Mouse (Mus musculus) left cerebral cortex, adult 2 months (tissue): Measurements from ENCODE around the gene Gm19935. TPM values are rescaled to one million over a fixed set of nuclear protein-coding genes. Genes with fewer than 3 reads are reported as not detected.

ENCODE experiments used
- DNase-seq, 2 experiments: peaks; one replicate each; pipeline ENCODE4 v3.0.0; 2021 to 2022; ENCODE audit warnings: low spot score in 2 of 2, mixed read lengths in 1 of 2; ENCODE audit errors: extremely low spot score in 1 of 2
- H3K27ac ChIP-seq: fragments of 200-600 bp; 2 replicates; pipeline ENCODE4 v1.8.1; 2022
- H3K4me3 ChIP-seq: fragments of 200-600 bp; 2 replicates; pipeline ENCODE4 v1.8.1; 2022
- CTCF ChIP-seq: fragments of 200-600 bp; IDR thresholded peaks from 2 replicates; pipeline ENCODE4 v1.8.1; 2022; ENCODE audit warnings: antibody characterized with exemption, mild to moderate bottlenecking, moderate library complexity
- intact Hi-C: fragments of 180-260 bp; cut with DNase I; formaldehyde crosslinking; loops from one replicate; pipeline ENCODE4 v1.15.1; 2025
- total RNA-seq, 2 experiments: library from RNA; stranded (reverse); gene quantifications; 2 replicates each; pipeline ENCODE4 v1.2.3; 2021

Gm19935 gene
- total RNA-seq, 2 experiments from 2014 or later, result 1.2 to 1.3 TPM

DNA sequence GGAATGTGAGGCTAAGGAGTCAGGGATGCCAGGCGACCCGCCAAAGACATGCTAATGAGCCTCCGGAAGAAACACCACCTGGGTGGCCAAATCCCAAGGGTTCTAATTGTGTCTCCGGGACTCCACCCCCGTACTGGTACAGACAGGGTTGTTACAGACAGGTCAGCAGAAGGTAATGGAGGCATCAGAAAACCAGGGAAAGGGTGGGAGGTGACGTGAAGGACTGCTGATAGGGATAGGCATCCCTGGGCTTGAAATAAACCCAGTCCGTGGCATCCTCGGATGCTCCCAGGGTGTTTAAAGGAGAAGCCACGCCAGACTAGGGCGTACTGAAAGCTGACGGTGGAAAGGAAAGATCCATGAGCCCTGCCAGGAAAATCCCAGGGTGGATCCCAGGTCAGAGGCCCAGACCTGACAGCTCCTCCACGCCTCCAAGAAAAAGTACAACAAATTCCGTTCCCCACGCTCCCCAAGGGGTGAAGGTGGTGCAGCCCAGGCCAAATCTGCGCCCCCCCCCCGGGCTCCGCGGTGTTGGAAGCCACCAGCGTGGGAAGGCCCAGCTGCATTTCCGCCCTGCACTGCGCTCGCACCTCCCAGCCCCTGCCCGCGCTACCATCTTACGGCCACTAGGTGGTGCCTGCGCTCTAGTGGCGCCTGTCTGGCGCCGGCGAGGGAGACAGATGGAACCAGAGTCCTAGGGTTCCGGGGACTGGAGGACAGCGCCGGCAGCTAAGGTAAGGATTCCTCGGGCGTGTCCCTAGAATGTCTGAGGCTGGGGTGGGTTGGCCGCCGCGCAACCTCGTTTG is 11.2 kb upstream of the Gm19935 start, which contains the start of gene Chd9:
Chd9 (plus strand) TSS at position 172 of the 806 bp plus-strand sequence.
- peak; percentile 100 for TF ChIP-seq CTCF
- Histone ChIP-seq H3K27ac (peak within 1 kb of the TSS; percentile 93), H3K4me3 (peak within 1 kb of the TSS; percentile 80)
- intact Hi-C loops, result loop anchor here (1.0 to 2.0 kb wide), 3 partner anchors 48 to 190 kb away; no protein-coding TSS in a partner anchor
- DNase-seq, result peak; percentile 97 to 99

DNA sequence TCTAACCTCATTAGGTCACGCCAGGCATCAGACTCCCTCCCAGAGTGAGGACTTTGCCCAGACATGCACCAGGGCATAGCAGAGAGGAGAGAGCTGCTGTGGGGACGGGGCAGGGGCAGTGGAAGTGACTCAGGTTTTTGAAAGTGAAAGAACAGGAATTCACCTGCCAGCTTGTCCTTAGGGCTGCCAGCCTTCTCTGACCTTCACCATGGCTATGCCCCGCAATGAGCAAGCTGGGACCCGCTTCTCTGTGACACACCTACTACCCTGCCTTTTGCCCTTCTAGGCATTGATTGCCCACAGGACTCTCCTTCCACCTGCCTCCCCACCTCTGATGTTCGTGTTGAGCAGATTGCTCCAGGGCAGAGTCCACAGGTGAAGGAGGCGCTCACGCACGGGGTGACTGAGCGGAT is 8.3 kb upstream of the Gm19935 start:
- no peak overlapping the region for H3K27ac ChIP-seq
- H3K4me3 ChIP-seq, result no peak overlapping the region
- no peak for TF ChIP-seq CTCF
- intact Hi-C loops, result no loop called here
- DNase-seq, result no peak

DNA sequence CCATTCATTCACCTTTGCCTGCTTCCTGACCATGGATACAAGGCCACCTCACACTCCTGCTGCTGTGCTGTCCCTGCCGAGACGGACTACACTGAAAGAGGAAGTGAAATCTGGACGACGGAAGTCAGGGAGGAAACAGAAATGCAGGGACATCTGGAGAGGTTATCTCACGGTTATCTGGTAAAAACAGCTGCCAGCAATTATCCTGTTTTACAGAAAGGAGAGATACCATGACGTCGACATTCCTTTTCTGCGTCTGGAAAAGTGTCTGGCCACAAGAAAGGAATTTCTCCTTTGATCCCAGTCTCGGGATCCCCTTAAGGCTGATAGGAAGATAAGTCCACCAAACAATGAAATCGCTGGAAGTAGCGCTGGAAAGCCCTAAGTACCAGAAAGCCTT is 5.2 kb upstream of the Gm19935 start:
- DNase-seq, result no peak
- no peak overlapping the region for H3K27ac ChIP-seq
- no peak for TF ChIP-seq CTCF
- H3K4me3 ChIP-seq, result no peak overlapping the region
- intact Hi-C loops, result no loop called here

DNA sequence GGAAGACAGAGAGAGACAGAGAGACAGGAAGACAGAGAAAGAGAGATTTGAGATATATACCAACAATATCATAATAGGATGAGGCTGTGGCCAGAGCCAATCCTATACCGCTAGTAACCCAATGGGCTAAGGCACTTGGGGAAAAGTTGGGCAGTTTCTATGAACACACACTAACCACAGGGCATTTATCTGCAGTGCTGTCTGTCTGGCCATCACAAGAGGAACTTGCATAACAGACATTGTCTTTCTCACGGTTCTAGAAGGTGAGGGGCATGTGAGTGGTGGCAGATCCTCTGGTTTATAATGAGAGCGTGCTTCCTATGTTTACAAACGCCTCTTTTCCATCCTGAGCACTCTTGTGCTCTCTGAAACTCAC is 3.1 kb upstream of the Gm19935 start:
- TF ChIP-seq CTCF, result no peak
- intact Hi-C loops, result no loop called here
- Histone ChIP-seq H3K27ac (no peak overlapping the region), H3K4me3 (no peak overlapping the region)
- no peak for DNase-seq

DNA sequence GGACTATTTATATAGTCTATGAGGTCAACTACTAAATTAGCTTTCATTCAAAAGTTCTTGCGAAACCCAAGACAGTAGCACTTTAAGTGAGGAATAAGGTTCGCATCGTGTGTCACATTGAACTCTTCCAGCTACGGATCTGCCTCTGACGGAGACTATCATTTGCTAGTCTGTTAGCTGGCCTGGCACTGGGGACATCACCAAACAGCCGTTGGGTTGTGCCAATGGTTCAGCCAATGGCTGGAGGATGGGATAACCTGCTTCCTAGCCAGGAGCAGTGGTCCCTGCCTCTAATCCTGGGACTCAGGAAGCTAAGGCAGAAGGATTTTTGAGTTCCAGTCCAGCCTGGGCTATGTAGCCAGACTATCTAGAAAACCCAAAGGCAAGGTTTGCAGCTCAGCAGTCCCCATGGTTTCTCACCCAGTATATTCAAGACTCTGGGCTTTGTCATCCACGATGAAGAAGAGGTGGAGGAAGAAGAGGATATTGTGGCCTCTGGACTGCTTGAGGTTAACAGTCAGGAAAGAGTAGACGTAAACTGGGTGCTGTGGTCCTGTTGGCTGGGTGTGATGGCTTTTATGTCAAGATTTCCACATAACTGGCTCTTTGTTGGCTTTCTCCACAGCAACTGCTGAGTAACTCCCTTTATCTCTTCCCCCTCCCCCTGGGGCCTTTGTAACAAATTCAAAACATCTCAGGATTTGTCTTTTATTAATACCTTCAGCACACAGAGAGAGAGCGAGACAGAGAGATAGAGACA is 2.5 kb upstream of the Gm19935 start:
- TF ChIP-seq CTCF, result no peak
- intact Hi-C loops, result no loop called here
- no peak for DNase-seq
- no peak overlapping the region for H3K4me3 ChIP-seq
- no peak overlapping the region for H3K27ac ChIP-seq

DNA sequence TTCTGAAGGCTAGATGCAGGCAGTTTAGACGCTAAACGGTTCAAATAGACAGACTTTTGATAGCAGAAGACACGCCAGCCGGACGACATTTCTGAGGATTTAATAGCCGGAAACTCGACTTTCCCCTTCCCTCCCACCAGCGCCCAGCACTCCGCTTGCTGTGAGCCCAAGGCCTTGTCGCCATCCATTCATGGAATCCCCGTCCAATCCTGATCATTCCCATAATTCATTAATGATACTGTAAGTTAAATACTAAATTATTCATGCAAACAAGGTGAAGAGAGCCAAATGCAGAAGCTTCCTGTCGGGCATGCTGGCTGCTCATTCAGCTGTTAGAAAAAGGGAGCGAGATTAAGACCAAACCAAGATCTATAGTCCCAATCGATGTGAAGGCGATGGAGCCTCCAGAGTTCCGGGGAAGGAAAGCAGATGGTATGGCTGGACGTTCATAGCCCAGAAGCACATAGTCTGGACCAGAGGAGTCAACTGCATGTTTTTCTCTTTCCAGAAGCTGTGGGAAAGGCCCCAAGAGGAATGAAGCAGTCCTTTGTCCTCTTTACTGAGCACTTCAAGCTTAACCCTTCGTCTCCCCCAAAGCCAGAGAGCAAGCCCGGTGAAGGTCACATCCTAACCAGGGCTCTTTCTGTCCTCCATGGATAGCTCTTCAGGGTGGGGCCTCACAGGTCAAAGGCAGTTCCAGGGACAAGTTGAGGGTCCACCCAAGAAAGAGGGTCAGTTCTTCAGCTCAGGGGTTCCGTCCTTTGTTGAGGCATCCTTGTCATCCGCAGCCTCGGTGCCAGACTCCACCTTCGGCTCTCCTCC is 921 bp downstream of the Gm19935 start:
- H3K27ac ChIP-seq, result no peak overlapping the region
- no peak for DNase-seq
- no peak overlapping the region for H3K4me3 ChIP-seq
- intact Hi-C loops, result no loop called here
- no peak for TF ChIP-seq CTCF

DNA sequence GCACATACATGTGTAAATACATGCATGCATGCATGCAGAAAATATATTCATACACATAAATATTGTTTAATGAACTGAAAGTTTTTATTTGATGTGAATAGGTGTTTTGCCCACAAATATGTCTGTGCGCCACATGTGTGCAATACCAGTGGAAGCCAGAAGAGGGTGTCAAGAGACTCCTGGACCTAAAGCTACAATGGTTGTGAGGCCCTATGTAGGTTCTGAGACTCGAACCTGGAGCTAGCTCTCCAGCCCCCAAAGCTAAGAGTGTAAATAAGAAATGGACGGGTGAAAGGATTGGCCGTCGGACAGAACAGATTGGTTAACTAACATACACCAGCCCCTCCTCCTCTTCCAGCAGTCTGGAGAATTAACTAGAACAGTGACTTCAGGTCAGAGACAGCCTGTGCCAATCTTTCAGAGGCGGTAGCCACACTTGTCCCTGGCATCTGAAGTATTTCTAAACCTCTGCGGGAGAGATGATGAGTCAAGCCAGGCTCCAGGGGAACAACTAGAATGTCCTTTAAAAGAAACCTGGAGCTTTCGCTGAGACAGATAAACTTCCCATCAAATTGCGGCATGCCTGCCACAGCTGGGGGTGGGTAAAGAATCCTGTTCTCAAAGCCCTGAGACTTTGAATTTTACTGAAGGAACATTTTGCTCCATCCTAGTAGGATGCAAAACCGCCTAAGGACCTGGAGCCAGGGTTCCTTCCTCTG is 3.4 kb downstream of the Gm19935 start:
- DNase-seq, result no peak
- H3K27ac ChIP-seq, result no peak overlapping the region
- peak; percentile 32 for TF ChIP-seq CTCF
- H3K4me3 ChIP-seq, result no peak overlapping the region
- intact Hi-C loops, result no loop called here

DNA sequence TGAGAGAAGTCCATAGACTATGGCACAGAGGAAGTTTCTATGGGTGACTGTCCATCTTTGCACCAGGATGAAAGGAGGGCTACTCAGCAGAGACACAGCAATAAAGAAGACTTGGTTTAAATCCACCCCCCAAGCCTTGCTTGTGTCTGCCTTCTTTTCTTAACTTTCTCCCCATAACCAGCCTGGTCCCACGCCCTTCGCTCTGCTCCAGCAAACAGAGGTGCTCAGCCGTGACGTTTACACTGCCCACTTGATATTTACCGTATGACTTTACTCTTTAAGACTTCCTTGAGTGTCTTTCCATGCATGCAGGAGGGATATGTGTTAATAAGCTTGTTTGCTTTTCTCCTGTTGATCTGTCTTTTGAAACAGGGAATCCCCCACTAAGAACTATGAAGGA is 17.7 kb downstream of the Gm19935 start:
- H3K27ac ChIP-seq, result no peak overlapping the region
- no peak overlapping the region for H3K4me3 ChIP-seq
- intact Hi-C loops, result loop anchor here (10.0 kb wide), 1 partner anchor 455 kb away; the partner anchor contains the start of gene Tox3
- TF ChIP-seq CTCF, result no peak
- no peak for DNase-seq

DNA sequence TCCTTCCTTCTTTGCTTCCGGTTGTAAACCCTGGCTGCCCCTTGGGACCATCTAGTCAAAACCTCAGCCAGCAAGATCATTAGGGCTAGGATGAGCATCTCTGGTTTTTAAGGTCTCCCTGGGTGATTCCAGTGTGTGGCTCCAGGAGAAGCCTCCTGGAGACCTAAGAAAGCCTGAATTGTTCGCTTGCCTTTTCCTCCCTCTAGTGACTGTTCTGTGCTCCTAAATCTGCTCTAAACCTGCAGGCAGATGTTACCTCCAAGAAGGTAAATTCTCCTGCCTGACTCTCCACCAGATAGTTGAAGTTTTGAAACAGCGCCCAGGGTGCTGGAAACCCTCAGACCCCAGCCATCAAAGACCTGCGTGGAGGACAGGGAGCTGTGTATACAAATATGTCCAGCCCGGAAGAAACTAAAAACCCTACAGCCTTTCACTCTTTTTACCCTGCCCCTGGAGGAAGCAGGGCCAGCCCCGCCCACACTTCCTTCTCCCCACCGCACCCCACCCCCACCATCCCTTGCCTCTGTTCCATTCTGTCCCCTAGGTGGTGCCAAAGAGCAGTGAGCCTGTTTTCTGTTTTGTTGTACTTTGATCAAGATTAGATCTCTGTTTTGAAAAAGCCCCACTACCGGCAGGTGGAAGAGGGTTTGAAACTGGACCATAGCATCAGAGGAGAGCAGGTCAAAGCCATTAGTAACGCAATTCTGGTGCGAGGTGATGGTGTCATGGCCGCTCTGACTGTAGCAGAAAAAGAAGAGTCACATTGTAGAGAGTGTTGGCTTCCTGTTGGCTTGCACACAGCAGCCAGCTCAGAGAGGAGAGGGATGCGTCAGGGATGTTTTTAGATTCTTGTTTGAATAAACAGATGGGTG is 22.0 kb downstream of the Gm19935 start:
- DNase-seq, result peak; percentile 30 to 39
- peak; percentile 66 for TF ChIP-seq CTCF
- Histone ChIP-seq H3K27ac (0 out of 2 replicates have a peak overlapping the region, but pooled peaks have one; percentile 13), H3K4me3 (no peak overlapping the region)
- intact Hi-C loops, result loop anchor here (2.0 to 10.0 kb wide), 3 partner anchors 88 to 794 kb away; partner anchors contain the start of gene Tox3

DNA sequence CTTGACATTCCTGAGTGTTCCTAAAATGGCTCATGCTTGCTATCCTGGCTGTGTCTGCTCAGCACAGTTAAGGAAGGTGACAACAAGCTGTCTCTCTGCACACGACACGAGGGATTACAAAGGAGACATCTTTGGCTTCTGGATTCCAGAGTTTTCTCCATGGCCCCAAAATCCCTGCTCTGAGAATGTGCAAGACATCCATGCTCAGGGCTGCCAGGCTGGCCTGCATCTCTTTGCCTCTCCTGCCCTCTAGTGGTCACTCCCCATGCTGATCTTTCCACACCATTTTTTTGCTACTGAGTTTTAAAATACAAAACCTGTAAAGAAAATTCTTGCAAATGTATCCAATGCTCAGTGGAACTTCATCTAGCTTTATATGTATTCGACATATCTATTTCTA is 23.5 kb downstream of the Gm19935 start:
- TF ChIP-seq CTCF, result peak; percentile 96
- intact Hi-C loops, result loop anchor here (1.0 to 10.0 kb wide), 4 partner anchors 86 to 943 kb away; partner anchors contain the start of gene Tox3
- Histone ChIP-seq H3K4me3 (no peak overlapping the region), H3K27ac (no peak overlapping the region)
- peak; percentile 82 for DNase-seq
